Mouse (Mus musculus) heart, embryonic 15.5 days (tissue): ENCODE measurements at regions not wholly inside any gene's neighbourhood (a gene's known extent, or its start where the extent isn't known, plus 50 kb on each side); places are given as distances from the start of the nearest gene placed in this dataset.
"Not testable (repeated sequence)": the region's sequence is repeated elsewhere in the genome, so short reads cannot be mapped to it uniquely, and the experiment has no call there.

Experiments
- ATAC-seq: fragments of 200-750 bp; cut with Nextera tagmentation; replicated peaks from 2 replicates; pipeline ENCODE4 v1.8.0; 2017; ENCODE audit warnings: low read depth, moderate TSS enrichment; ENCODE audit not compliant: insufficient number of reproducible peaks, insufficient read depth, low FRiP score
- H3K27ac ChIP-seq: fragments of 300-500 bp; sonication (generic); 2 replicates; pipeline ENCODE4 v1.5.1; 2015; ENCODE audit warnings: mild to moderate bottlenecking, inconsistent platforms
- H3K27me3 ChIP-seq: fragments of 300-500 bp; sonication (generic); 2 replicates; pipeline ENCODE4 v1.6.1; 2015; ENCODE audit warnings: inconsistent platforms
- H3K36me3 ChIP-seq: fragments of 300-500 bp; sonication (generic); 2 replicates; pipeline ENCODE4 v1.6.1; 2015; ENCODE audit warnings: mild to moderate bottlenecking, inconsistent platforms
- H3K4me1 ChIP-seq: fragments of 300-500 bp; sonication (generic); replicated peaks from 2 replicates; pipeline ENCODE4 v1.6.1; 2015; ENCODE audit warnings: inconsistent platforms
- H3K4me2 ChIP-seq: fragments of 300-500 bp; sonication (generic); 2 replicates; pipeline ENCODE4 v1.6.1; 2015; ENCODE audit warnings: inconsistent platforms, mild to moderate bottlenecking, moderate library complexity
- H3K4me3 ChIP-seq: fragments of 300-500 bp; sonication (generic); 2 replicates; pipeline ENCODE4 v1.5.1; 2015; ENCODE audit warnings: mild to moderate bottlenecking, inconsistent platforms
- H3K9ac ChIP-seq: fragments of 300-500 bp; sonication (generic); 2 replicates; pipeline ENCODE4 v1.6.1; 2015; ENCODE audit warnings: mild to moderate bottlenecking, inconsistent platforms
- H3K9me3 ChIP-seq: fragments of 300-500 bp; sonication (generic); replicated peaks from 2 replicates; pipeline ENCODE4 v1.6.1; 2016; ENCODE audit warnings: inconsistent platforms
- WGBS: fragments of 180-500 bp; shearing (Covaris S2); methylation state at CpG from one replicate; pipeline ENCODE4 v1.1.7; 2015; ENCODE audit warnings: mixed read lengths; 5-methylcytosine and 5-hydroxymethylcytosine counted together

GRCm38 (mm10) chr12:117351900-117352299 lies 164.4 kb upstream of the Rapgef5 start:
- Histone ChIP-seq H3K9ac (no peak overlapping the region), H3K36me3 (no peaks in the 10 kb centered on the region), H3K27ac (no peak overlapping the region), H3K9me3 (no peaks in the 10 kb centered on the region), H3K4me2 (no peak overlapping the region), H3K4me3 (no peak overlapping the region), H3K27me3 (no peaks in the 10 kb centered on the region; the same call in 1 of the 2 replicates), H3K4me1 (peaks cover 3% of the 10 kb centered on the region; the same call in 1 of the 2 replicates)
- no peak for ATAC-seq
- WGBS, result 38% methylated on average over 5 of the region's 5 CpGs

DNA sequence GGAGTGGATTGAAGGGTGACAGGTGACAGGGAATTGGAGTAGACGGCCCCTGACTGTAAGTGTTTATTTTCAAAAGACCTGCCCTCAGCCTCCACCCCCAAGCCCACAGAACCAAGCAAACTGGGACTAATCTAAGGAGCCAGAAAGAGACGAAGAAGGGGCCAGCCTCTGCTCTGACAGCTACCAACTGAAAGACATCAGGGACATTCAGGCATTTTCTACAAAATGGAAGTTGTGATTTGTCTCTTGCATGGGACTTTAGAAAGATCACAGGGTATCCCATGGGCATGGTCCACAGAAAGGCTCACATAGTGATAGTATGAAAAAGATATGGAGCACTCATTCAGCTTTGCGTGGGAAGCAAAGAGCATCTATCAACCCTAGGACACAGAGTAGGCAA lies 163.8 kb upstream of the Rapgef5 start:
- no peaks in the 10 kb centered on the region for H3K36me3 ChIP-seq
- 57% methylated on average over 3 of the region's 3 CpGs for WGBS
- H3K27me3 ChIP-seq, result no peaks in the 10 kb centered on the region; the same call in 1 of the 2 replicates
- H3K4me2 ChIP-seq, result no peak overlapping the region
- H3K27ac ChIP-seq, result no peak overlapping the region
- no peaks in the 10 kb centered on the region for H3K9me3 ChIP-seq
- 0 out of 2 replicates have a peak, but pooled peaks cover 2% of the 10 kb centered on the region for H3K4me1 ChIP-seq
- H3K4me3 ChIP-seq, result no peak overlapping the region
- H3K9ac ChIP-seq, result no peak overlapping the region
- ATAC-seq, result no peak

GRCm38 (mm10) chr12:117352938-117353337 lies 163.3 kb upstream of the Rapgef5 start:
- no peak for ATAC-seq
- Histone ChIP-seq H3K4me3 (no peak overlapping the region), H3K27me3 (no peaks in the 10 kb centered on the region; the same call in 1 of the 2 replicates), H3K9ac (no peak overlapping the region), H3K9me3 (no peaks in the 10 kb centered on the region), H3K36me3 (no peaks in the 10 kb centered on the region), H3K27ac (no peak overlapping the region), H3K4me2 (no peak overlapping the region), H3K4me1 (0 out of 2 replicates have a peak, but pooled peaks cover 2% of the 10 kb centered on the region)

GRCm38 (mm10) chr12:117357811-117358210 lies 158.5 kb upstream of the Rapgef5 start:
- H3K9me3 ChIP-seq, result no peaks in the 10 kb centered on the region
- no peak overlapping the region for H3K4me2 ChIP-seq
- no peaks in the 10 kb centered on the region for H3K4me1 ChIP-seq
- no peaks in the 10 kb centered on the region for H3K36me3 ChIP-seq
- no peak overlapping the region for H3K4me3 ChIP-seq
- H3K27ac ChIP-seq, result no peak overlapping the region
- 87% methylated on average over 2 of the region's 2 CpGs for WGBS
- H3K27me3 ChIP-seq, result no peaks in the 10 kb centered on the region; the same call in 1 of the 2 replicates
- no peak for ATAC-seq
- H3K9ac ChIP-seq, result no peak overlapping the region

DNA sequence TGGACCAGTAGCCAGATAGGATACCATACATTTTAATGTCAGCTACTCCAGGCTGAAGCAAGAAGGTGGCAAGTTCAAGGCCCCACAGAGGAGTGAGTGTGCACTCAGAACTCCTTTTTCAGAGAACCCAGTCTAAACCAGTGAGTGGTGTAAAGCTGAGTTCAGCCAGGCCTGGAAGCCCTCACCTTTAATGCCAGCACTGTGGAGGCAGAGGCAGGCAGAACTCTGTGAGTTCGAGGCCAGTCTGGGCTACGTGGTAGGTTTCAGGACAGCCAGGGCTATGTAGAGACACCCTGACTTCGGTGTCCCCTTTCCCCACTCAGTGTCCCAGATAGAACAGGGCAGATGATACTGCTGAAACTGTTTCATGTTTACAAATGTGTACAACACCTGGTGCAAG lies 157.4 kb upstream of the Rapgef5 start:
- H3K4me1 ChIP-seq, result no peaks in the 10 kb centered on the region
- WGBS, result 92% methylated on average over 3 of the region's 3 CpGs
- H3K27ac ChIP-seq, result no peak overlapping the region
- H3K9me3 ChIP-seq, result no peaks in the 10 kb centered on the region
- H3K27me3 ChIP-seq, result no peaks in the 10 kb centered on the region; the same call in 1 of the 2 replicates
- H3K4me3 ChIP-seq, result no peak overlapping the region
- no peak overlapping the region for H3K9ac ChIP-seq
- H3K4me2 ChIP-seq, result no peak overlapping the region
- ATAC-seq, result no peak
- H3K36me3 ChIP-seq, result no peaks in the 10 kb centered on the region

DNA sequence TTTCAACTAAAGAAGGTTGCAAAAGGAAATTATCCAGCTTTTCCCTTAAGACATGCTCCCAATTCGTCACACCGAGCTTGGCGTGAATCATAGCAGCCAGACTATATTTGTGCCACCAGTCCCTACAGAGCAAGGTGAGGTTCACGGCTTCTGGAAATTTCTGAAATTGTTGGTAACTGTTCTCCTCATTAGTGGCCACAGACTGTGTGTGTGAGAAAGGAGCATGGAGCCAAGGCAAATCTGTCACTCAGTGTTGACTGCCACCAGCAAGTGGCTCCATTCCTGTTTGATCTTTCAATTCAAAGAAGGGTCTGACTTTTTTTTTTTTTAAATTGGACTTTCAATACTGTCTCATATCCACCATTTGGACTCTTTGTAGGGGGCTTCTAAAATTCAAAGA lies 156.1 kb upstream of the Rapgef5 start:
- Histone ChIP-seq H3K36me3 (no peaks in the 10 kb centered on the region), H3K4me1 (no peaks in the 10 kb centered on the region), H3K9me3 (no peaks in the 10 kb centered on the region), H3K27ac (no peak overlapping the region), H3K9ac (no peak overlapping the region), H3K4me2 (no peak overlapping the region), H3K4me3 (no peak overlapping the region), H3K27me3 (peaks cover 3% of the 10 kb centered on the region; the same call in 1 of the 2 replicates)
- WGBS, result 69% methylated on average over 4 of the region's 4 CpGs
- no peak for ATAC-seq

DNA sequence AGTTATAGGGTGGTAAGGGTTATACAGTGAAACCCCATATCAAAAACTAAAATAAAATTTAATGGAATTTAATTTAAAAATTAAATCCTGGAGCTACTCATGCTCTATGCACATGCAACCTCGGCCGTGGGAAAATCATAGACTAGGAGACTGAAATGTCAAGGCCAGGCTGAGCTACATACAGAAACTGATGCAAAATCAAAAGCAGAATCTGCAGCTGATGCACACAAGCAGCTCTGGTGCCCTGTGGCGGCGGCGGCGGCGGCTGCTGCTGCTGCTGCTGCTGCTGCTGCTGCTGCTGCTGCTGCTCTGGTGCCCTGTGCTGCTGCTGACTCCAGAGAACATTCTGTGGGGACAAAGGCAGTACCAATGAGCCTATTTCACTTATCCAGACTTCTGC lies 154.5 kb upstream of the Rapgef5 start:
- Histone ChIP-seq H3K9ac (no peak overlapping the region), H3K4me3 (no peak overlapping the region), H3K4me1 (no peaks in the 10 kb centered on the region), H3K9me3 (no peaks in the 10 kb centered on the region), H3K27me3 (peaks cover 3% of the 10 kb centered on the region; the same call in 1 of the 2 replicates), H3K27ac (no peak overlapping the region), H3K4me2 (no peak overlapping the region), H3K36me3 (no peaks in the 10 kb centered on the region)
- no peak for ATAC-seq
- 85% methylated on average over 7 of the region's 7 CpGs for WGBS

DNA sequence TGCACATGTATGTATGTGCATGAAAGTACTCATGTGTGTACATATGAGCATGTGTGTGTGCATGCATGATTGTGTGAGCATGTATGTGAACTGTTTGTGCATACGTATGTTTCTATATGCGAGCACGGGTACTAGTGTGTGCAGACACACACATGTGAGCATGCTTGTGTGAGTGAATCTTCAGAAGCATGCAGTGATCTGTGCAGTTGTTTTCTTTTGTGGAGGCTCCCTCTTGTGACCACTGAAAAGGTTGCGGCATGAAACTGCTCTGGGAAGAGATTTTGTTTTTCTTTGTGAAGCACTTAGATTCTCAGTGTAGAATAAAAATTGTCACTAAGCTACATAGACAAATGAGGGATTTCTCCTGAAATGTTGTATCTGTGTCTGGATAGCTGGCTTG lies 152.8 kb upstream of the Rapgef5 start:
- H3K9me3 ChIP-seq, H3K27ac ChIP-seq, H3K4me2 ChIP-seq, H3K36me3 ChIP-seq, ATAC-seq, H3K27me3 ChIP-seq, H3K4me3 ChIP-seq, H3K4me1 ChIP-seq, H3K9ac ChIP-seq: not testable (repeated sequence)
- WGBS, result 62% methylated on average over 4 of the region's 4 CpGs

- H3K9ac ChIP-seq, result no peak overlapping the region
- H3K27me3 ChIP-seq, result 0 out of 2 replicates have a peak, but pooled peaks cover 3% of the 10 kb centered on the region
- H3K4me3 ChIP-seq, result no peak overlapping the region
- H3K4me1 ChIP-seq, result no peaks in the 10 kb centered on the region
- no peaks in the 10 kb centered on the region for H3K36me3 ChIP-seq
- no peaks in the 10 kb centered on the region for H3K9me3 ChIP-seq
- no peak overlapping the region for H3K27ac ChIP-seq
- no peak overlapping the region for H3K4me2 ChIP-seq
- 97% methylated on average over 2 of the region's 2 CpGs for WGBS
- ATAC-seq, result no peak
Observed at GRCm38 (mm10) chr12:117365181-117365580, 151.1 kb upstream of the Rapgef5 start.

- H3K27me3 ChIP-seq, result 0 out of 2 replicates have a peak, but pooled peaks cover 3% of the 10 kb centered on the region
- no peaks in the 10 kb centered on the region for H3K9me3 ChIP-seq
- no peak overlapping the region for H3K4me3 ChIP-seq
- no peak overlapping the region for H3K9ac ChIP-seq
- no peak overlapping the region for H3K27ac ChIP-seq
- 64% methylated on average over 5 of the region's 5 CpGs for WGBS
- no peaks in the 10 kb centered on the region for H3K4me1 ChIP-seq
- H3K4me2 ChIP-seq, result no peak overlapping the region
- no peaks in the 10 kb centered on the region for H3K36me3 ChIP-seq
- no peak for ATAC-seq
Observed at GRCm38 (mm10) chr12:117365876-117366275, 150.4 kb upstream of the Rapgef5 start.

- ATAC-seq, result no peak
- Histone ChIP-seq H3K27me3 (no peaks in the 10 kb centered on the region), H3K4me1 (no peaks in the 10 kb centered on the region), H3K9ac (no peak overlapping the region), H3K4me3 (no peak overlapping the region), H3K27ac (no peak overlapping the region), H3K36me3 (no peaks in the 10 kb centered on the region), H3K9me3 (no peaks in the 10 kb centered on the region), H3K4me2 (no peak overlapping the region; the same call in 1 of the 2 replicates)
- 68% methylated on average over 21 of the region's 21 CpGs for WGBS
Observed at GRCm38 (mm10) chr12:117378297-117378887, 137.9 kb upstream of the Rapgef5 start.

GRCm38 (mm10) chr12:117379103-117379850 lies 137.0 kb upstream of the Rapgef5 start:
- no peak overlapping the region for H3K27ac ChIP-seq
- H3K4me2 ChIP-seq, result no peak overlapping the region
- ATAC-seq, result no peak
- no peaks in the 10 kb centered on the region for H3K4me1 ChIP-seq
- H3K9me3 ChIP-seq, result no peaks in the 10 kb centered on the region
- WGBS, result 79% methylated on average over 16 of the region's 16 CpGs
- H3K27me3 ChIP-seq, result no peaks in the 10 kb centered on the region
- H3K36me3 ChIP-seq, result no peaks in the 10 kb centered on the region
- H3K9ac ChIP-seq, result no peak overlapping the region
- no peak overlapping the region for H3K4me3 ChIP-seq
